Mouse (Mus musculus) E14TG2a.4 (cell line): ENCODE data around the gene Ndufb6.

Experiments used
- CTCF ChIP-seq: conservative IDR thresholded peaks from 2 replicates; pipeline ENCODE4 v1.5.1; 2014; ENCODE audit warnings: low read length
- NANOG ChIP-seq: IDR thresholded peaks from 2 replicates; pipeline ENCODE4 v1.6.1; 2014; ENCODE audit warnings: borderline replicate concordance, low read length, mixed read lengths
- POU5F1 ChIP-seq: IDR thresholded peaks from 2 replicates; pipeline ENCODE4 v1.6.1; 2014; ENCODE audit warnings: low read length, borderline replicate concordance

GRCm38 (mm10) chr4:40241928-40242327, 37.3 kb downstream of the Ndufb6 start:
- TF ChIP-seq CTCF (no peak), NANOG (no peak), POU5F1 (no peak)
